Mouse (Mus musculus): ENCODE data around the gene Tubb4a.

DNA sequence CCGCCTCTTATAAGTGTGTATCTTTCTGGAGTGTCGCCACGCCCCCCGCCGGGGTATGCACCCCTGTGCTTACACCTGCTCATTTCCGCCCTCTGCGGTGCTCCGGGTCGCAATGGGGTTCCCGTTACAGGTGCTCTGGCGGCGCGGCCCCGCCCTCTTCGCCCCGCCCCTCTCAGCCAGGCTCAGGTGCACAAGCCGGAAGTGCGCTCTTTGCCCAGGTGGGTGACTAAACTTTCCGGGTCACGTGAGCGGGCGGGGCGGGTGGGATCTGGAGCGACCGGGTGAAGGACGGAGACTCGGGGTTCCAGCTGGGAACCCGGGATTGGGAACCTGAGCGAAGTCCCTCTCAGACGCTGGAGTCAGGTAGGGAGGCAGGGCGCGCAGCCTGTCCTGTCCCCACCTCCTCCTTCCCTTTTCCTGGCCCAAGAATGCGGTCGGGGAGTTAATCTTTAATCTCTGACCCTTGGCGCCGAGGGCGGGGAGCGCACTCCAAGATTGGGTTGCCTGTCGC is 25.5 kb downstream of the Tubb4a start:
- TF ChIP-seq CTCF (IDR thresholded peaks at IDR 0.05; ENCODE audit: extremely low read depth, insufficient read depth, insufficient read length, insufficient replicate concordance) = no peak
- no peak for TF ChIP-seq POLR2A (IDR thresholded peaks at IDR 0.05; ENCODE audit: low read depth, low read length)
